Mouse (Mus musculus) neutrophil, adult 59 days (primary cell): ENCODE measurements around the gene Snd1. TPM values are rescaled to one million over a fixed set of nuclear protein-coding genes. Genes with fewer than 3 reads are reported as not detected.

Experiments
- total RNA-seq, 2 experiments: library from RNA; stranded (reverse); gene quantifications; 1 replicate in 1 of 2; 2 replicates in 1 of 2; pipeline ENCODE4 v1.2.4; 2023

Snd1 gene
- 10 to 100 TPM; 67.9 to 82.2 TPM for total RNA-seq

GRCm38 (mm10) chr6:28474839-28475238, at the start of gene Snd1:
Gene Snd1 (plus strand): TSS chr6:28475139.

GRCm38 (mm10) chr6:28427096-28427839, 47.7 kb upstream of the Snd1 start, which contains the start of gene Fscn3:
Gene Fscn3 (plus strand): TSS chr6:28427789.

GRCm38 (mm10) chr6:28428290-28428689, 46.6 kb upstream of the Snd1 start, which contains the start of gene Gcc1:
Gene Gcc1 (minus strand): TSS chr6:28428390.

GRCm38 (mm10) chr6:28449253-28449652, 25.7 kb upstream of the Snd1 start, which contains the start of gene Pax4:
Gene Pax4 (minus strand): TSS chr6:28449353.

GRCm38 (mm10) chr6:28831011-28831853, 356.3 kb downstream of the Snd1 start, which contains the start of gene Lrrc4:
Gene Lrrc4 (minus strand): TSS chr6:28831747.

Other genes with a start within 250 kb of the Snd1 start
- gene Zfp800, start 77.1 kb upstream of the Snd1 start, total RNA-seq, result 10 to 100 TPM; 26.7 to 27.2 TPM
- gene Arf5, start 51.6 kb upstream of the Snd1 start, total RNA-seq, result 100 to 1,000 TPM; 174 to 175 TPM
- gene Fscn3, start 47.4 kb upstream of the Snd1 start, total RNA-seq, result not detected
- gene Gcc1, start 46.7 kb upstream of the Snd1 start, total RNA-seq, result 10 to 100 TPM; 23.0 to 25.0 TPM
- not detected for gene Pax4, start 25.8 kb upstream of the Snd1 start, total RNA-seq